Mouse (Mus musculus): ENCODE results near the gene Trmu. TPM values are rescaled to one million over a fixed set of nuclear protein-coding genes. Genes with fewer than 3 reads are reported as not detected.

The Trmu gene
- 10.4 TPM for polyA plus RNA-seq (2012; fragmentation: generic; extraction: Trizol)
- long read RNA-seq, experiment 1, transcript Trmu-201 (11 exons, 1,526 nt): major isoform, 8 of 14 reads
- long read RNA-seq, experiment 1, partial matches to known transcripts: 1 of 14 reads
- long read RNA-seq, experiment 1, other reads (novel, unspliced or antisense): 4 of 14 reads
- long read RNA-seq, experiment 2, transcript Trmu-201 (11 exons, 1,526 nt): major isoform, 28 of 44 reads
- long read RNA-seq, experiment 2, partial matches to known transcripts: 1 of 44 reads
- long read RNA-seq, experiment 2, other reads (novel, unspliced or antisense): 15 of 44 reads

- Histone ChIP-seq H3K79me3 (ENCODE audit: low read depth) (no peaks in the 10 kb centered on the region), H3K4me3 (ENCODE audit: insufficient read depth, poor library complexity, severe bottlenecking) (peak within 1 kb of the TSS; percentile 74), H3K79me2 (ENCODE audit: control insufficient read depth, insufficient read depth) (peaks cover 13% of the 10 kb centered on the region), H3K36me3 (ENCODE audit: control insufficient read depth, insufficient read depth) (peaks cover 34% of the 10 kb centered on the region), H3K27me3 (ENCODE audit: control insufficient read depth, insufficient read depth, insufficient read length) (no peaks in the 10 kb centered on the region), H3ac (ENCODE audit: control insufficient read depth, insufficient read length, low read depth) (peak within 1 kb of the TSS; percentile 62)
- TF ChIP-seq MYOD1 (IDR thresholded peaks at IDR 0.05; ENCODE audit: control insufficient read depth, insufficient read length, low read depth) (no peak), MAX (IDR thresholded peaks at IDR 0.05) (peak; percentile 41), CTCF (IDR thresholded peaks at IDR 0.05; ENCODE audit: control insufficient read depth, insufficient read depth, insufficient read length) (peak; percentile 73)
Observed at GRCm38 (mm10) chr15:85878848-85879497, at the start of gene Trmu. TSS of gene Trmu (plus strand) at chr15:85879312.

GRCm38 (mm10) chr15:85829470-85829869 lies 49.6 kb upstream of the Trmu start:
- Histone ChIP-seq H3K36me3 (ENCODE audit: control insufficient read depth, insufficient read depth) (no peaks in the 10 kb centered on the region), H3K79me3 (ENCODE audit: low read depth) (no peaks in the 10 kb centered on the region), H3K27me3 (ENCODE audit: control insufficient read depth, insufficient read depth, insufficient read length) (peaks cover 78% of the 10 kb centered on the region), H3ac (ENCODE audit: control insufficient read depth, insufficient read length, low read depth) (no peak overlapping the region), H3K79me2 (ENCODE audit: control insufficient read depth, insufficient read depth) (no peaks in the 10 kb centered on the region), H3K4me3 (ENCODE audit: insufficient read depth, poor library complexity, severe bottlenecking) (no peak overlapping the region)
- TF ChIP-seq USF1 (IDR thresholded peaks at IDR 0.05; ENCODE audit: low read depth): no peak
- TF ChIP-seq FOSL1 (IDR thresholded peaks at IDR 0.05; ENCODE audit: insufficient read depth, low read length, poor library complexity, severe bottlenecking): no peak
- TF ChIP-seq CEBPB (IDR thresholded peaks at IDR 0.05; ENCODE audit: low read depth): no peak
- TF ChIP-seq MAX (IDR thresholded peaks at IDR 0.05): no peak
- no peak for TF ChIP-seq MYOD1 (IDR thresholded peaks at IDR 0.05; ENCODE audit: control insufficient read depth, insufficient read length, low read depth)
- TF ChIP-seq MYOG (IDR thresholded peaks at IDR 0.05; ENCODE audit: control insufficient read depth, extremely low read depth, insufficient read length): no peak
- TF ChIP-seq CTCF (IDR thresholded peaks at IDR 0.05; ENCODE audit: control insufficient read depth, insufficient read depth, insufficient read length): no peak

- no peaks in the 10 kb centered on the region for H3K79me2 ChIP-seq (ENCODE audit: control insufficient read depth, insufficient read depth)
- H3K36me3 ChIP-seq (ENCODE audit: control insufficient read depth, insufficient read depth): no peaks in the 10 kb centered on the region
- TF ChIP-seq MYOD1 (IDR thresholded peaks at IDR 0.05; ENCODE audit: control insufficient read depth, insufficient read length, low read depth): no peak
- no peak for TF ChIP-seq FOSL1 (IDR thresholded peaks at IDR 0.05; ENCODE audit: insufficient read depth, low read length, poor library complexity, severe bottlenecking)
- no peak for TF ChIP-seq USF1 (IDR thresholded peaks at IDR 0.05; ENCODE audit: low read depth)
- no peak for TF ChIP-seq CEBPB (IDR thresholded peaks at IDR 0.05; ENCODE audit: low read depth)
- TF ChIP-seq MYOG (IDR thresholded peaks at IDR 0.05; ENCODE audit: control insufficient read depth, extremely low read depth, insufficient read length): no peak
- TF ChIP-seq CTCF (IDR thresholded peaks at IDR 0.05; ENCODE audit: control insufficient read depth, insufficient read depth, insufficient read length): no peak
- TF ChIP-seq MAX (IDR thresholded peaks at IDR 0.05): no peak
- peaks cover 75% of the 10 kb centered on the region for H3K27me3 ChIP-seq (ENCODE audit: control insufficient read depth, insufficient read depth, insufficient read length)
- H3K79me3 ChIP-seq (ENCODE audit: low read depth): no peaks in the 10 kb centered on the region
- no peak within 1 kb of the TSS for H3ac ChIP-seq (ENCODE audit: control insufficient read depth, insufficient read length, low read depth)
- no peak within 1 kb of the TSS for H3K4me3 ChIP-seq (ENCODE audit: insufficient read depth, poor library complexity, severe bottlenecking)
Observed at GRCm38 (mm10) chr15:85831954-85832590, 47.0 kb upstream of the Trmu start, which contains the start of gene Ttc38. TSS of gene Ttc38 (plus strand) at chr15:85832306.

DNA sequence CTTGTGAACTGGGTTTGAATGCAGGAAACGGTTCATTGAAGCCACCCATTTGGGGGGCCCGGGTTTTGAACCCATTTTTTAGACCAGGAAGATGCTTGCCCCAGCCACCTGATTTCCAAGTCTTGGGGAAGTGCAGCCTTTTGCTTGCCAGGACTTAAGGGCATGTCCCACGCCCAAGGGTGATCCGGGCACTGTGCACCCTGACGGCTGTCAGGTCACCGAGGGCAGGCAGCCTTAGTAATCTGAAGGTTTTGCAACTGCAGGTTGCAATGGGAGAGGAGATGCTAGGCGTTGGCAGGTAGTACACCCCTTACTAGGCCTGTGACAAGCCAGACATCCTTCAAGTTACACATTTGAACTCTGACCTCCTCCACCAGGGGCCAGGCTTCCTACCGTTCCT lies 46.5 kb upstream of the Trmu start:
- H3ac ChIP-seq (ENCODE audit: control insufficient read depth, insufficient read length, low read depth): no peak overlapping the region
- no peak overlapping the region for H3K4me3 ChIP-seq (ENCODE audit: insufficient read depth, poor library complexity, severe bottlenecking)
- no peaks in the 10 kb centered on the region for H3K79me3 ChIP-seq (ENCODE audit: low read depth)
- no peaks in the 10 kb centered on the region for H3K79me2 ChIP-seq (ENCODE audit: control insufficient read depth, insufficient read depth)
- H3K36me3 ChIP-seq (ENCODE audit: control insufficient read depth, insufficient read depth): no peaks in the 10 kb centered on the region
- peaks cover 70% of the 10 kb centered on the region for H3K27me3 ChIP-seq (ENCODE audit: control insufficient read depth, insufficient read depth, insufficient read length)
- no peak for TF ChIP-seq CTCF (IDR thresholded peaks at IDR 0.05; ENCODE audit: control insufficient read depth, insufficient read depth, insufficient read length)
- no peak for TF ChIP-seq MYOD1 (IDR thresholded peaks at IDR 0.05; ENCODE audit: control insufficient read depth, insufficient read length, low read depth)
- no peak for TF ChIP-seq MAX (IDR thresholded peaks at IDR 0.05)
- no peak for TF ChIP-seq MYOG (IDR thresholded peaks at IDR 0.05; ENCODE audit: control insufficient read depth, extremely low read depth, insufficient read length)
- TF ChIP-seq CEBPB (IDR thresholded peaks at IDR 0.05; ENCODE audit: low read depth): no peak
- TF ChIP-seq FOSL1 (IDR thresholded peaks at IDR 0.05; ENCODE audit: insufficient read depth, low read length, poor library complexity, severe bottlenecking): no peak
- no peak for TF ChIP-seq USF1 (IDR thresholded peaks at IDR 0.05; ENCODE audit: low read depth)

- Histone ChIP-seq H3K27me3 (ENCODE audit: control insufficient read depth, insufficient read depth, insufficient read length) (peaks cover 59% of the 10 kb centered on the region), H3K79me3 (ENCODE audit: low read depth) (no peaks in the 10 kb centered on the region), H3K4me3 (ENCODE audit: insufficient read depth, poor library complexity, severe bottlenecking) (no peak overlapping the region), H3ac (ENCODE audit: control insufficient read depth, insufficient read length, low read depth) (no peak overlapping the region), H3K79me2 (ENCODE audit: control insufficient read depth, insufficient read depth) (no peaks in the 10 kb centered on the region), H3K36me3 (ENCODE audit: control insufficient read depth, insufficient read depth) (no peaks in the 10 kb centered on the region)
- TF ChIP-seq MYOG (IDR thresholded peaks at IDR 0.05; ENCODE audit: control insufficient read depth, extremely low read depth, insufficient read length): no peak
- TF ChIP-seq CEBPB (IDR thresholded peaks at IDR 0.05; ENCODE audit: low read depth): no peak
Observed at GRCm38 (mm10) chr15:85835335-85835734, 43.8 kb upstream of the Trmu start.
